Mouse (Mus musculus): Measurements from ENCODE around the gene Ccr5.

Ccr5 gene

GRCm38 (mm10) chr9:124138055-124138775 lies 16.9 kb downstream of the Ccr5 start:
- DNase-seq (ENCODE audit: low read depth): no peak

GRCm38 (mm10) chr9:124143678-124144077 lies 22.3 kb downstream of the Ccr5 start:
- no peak for DNase-seq (ENCODE audit: low read depth)

DNA sequence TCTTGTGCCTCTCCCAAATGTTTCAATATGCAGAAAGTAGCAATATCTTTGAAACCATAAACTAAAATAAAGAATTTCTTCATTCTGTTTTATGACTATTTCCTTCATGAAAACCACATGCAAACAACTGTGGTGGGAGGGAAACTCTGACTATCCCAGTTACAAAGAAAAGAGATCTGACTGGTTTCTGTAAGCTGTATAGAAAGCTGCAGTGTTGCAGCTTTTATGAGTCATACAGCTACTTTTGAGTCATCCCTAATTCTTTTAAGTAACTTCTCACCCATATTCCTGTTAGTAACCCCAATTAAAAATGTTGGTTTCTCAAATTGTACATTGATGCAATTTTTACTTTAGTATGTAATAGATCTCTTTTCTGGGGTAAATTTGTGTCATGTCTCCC lies 25.0 kb downstream of the Ccr5 start:
- DNase-seq (ENCODE audit: low read depth): no peak

Data from fibroblast of lung, adult 2 months (primary cell).